39 mouse cellular contexts compared by ENCODE assay signal in the genomic region with DNA sequence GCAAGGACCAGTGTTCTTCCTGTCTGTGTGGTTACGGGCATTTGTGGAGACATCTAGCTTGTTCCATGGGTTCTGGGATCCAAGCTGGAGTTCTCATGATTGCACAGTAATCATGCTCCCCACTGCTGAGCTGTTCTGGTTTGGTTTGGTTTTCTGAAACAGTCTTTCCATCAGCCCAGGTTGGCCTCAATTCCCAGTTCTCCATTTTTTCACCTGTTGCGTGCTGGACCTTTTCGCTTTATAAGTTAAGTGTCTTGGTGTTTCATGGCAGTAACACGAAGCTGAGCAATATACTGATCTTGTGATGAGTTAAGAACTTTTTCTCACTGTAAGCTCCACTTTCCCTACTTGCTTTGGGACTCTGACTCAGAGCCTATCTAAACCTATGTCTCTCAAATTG. TPM values are rescaled to one million over a fixed set of nuclear protein-coding genes. Genes with fewer than 3 reads are reported as not detected.
"Had no signal": no experiment of that assay in that cellular context is flagged by ENCODE, and none has a peak within 500 bp of the region (broad histone marks: within the 10 kb centered on the region; RNA-seq: fewer than 3 reads in every experiment).

No protein-coding gene starts in this region.

- H3K4me3 ChIP-seq: limb, embryonic 10.5 days; limb, embryonic 12.5 days; limb, embryonic 13.5 days; limb, embryonic 15.5 days; liver, embryonic 12.5 days; liver, embryonic 13.5 days; liver, embryonic 15.5 days; lung, embryonic 15.5 days; megakaryocyte, embryonic 14.5 days; midbrain, embryonic 10.5 days; midbrain, embryonic 12.5 days; midbrain, embryonic 13.5 days; midbrain, embryonic 15.5 days; myocyte; neural tube, embryonic 12.5 days had no signal

- H3K4me2 ChIP-seq: limb, embryonic 12.5 days; limb, embryonic 13.5 days; limb, embryonic 15.5 days; liver, embryonic 11.5 days; liver, embryonic 12.5 days; liver, embryonic 13.5 days; liver, embryonic 15.5 days; lung, embryonic 14.5 days; lung, embryonic 15.5 days; midbrain, embryonic 11.5 days; midbrain, embryonic 12.5 days; midbrain, embryonic 13.5 days; midbrain, embryonic 15.5 days; neural tube, embryonic 12.5 days had no signal

- H3K9me3 ChIP-seq: limb, embryonic 10.5 days; limb, embryonic 12.5 days; limb, embryonic 13.5 days; limb, embryonic 15.5 days; liver, embryonic 12.5 days; liver, embryonic 13.5 days; liver, embryonic 15.5 days; lung, embryonic 15.5 days; midbrain, embryonic 10.5 days; midbrain, embryonic 12.5 days; midbrain, embryonic 13.5 days; midbrain, embryonic 15.5 days; neural tube, embryonic 12.5 days had no signal

- DNase-seq: left cerebral cortex, postnatal 4 days; liver; liver, embryonic 13.5 days; liver, postnatal 0 days; lung, adult 18-20 months; lung, adult 2 months; lung, embryonic 14.5 days; lung, postnatal 10 days; lung, postnatal 14 days; lung, postnatal 4 days; midbrain, embryonic 14.5 days had no signal

- H3K9ac ChIP-seq: limb, embryonic 12.5 days; limb, embryonic 13.5 days; limb, embryonic 15.5 days; liver, embryonic 12.5 days; liver, embryonic 13.5 days; liver, embryonic 14.5 days; liver, embryonic 15.5 days; liver, postnatal 0 days; lung, embryonic 14.5 days; lung, embryonic 15.5 days; midbrain, embryonic 12.5 days; midbrain, embryonic 13.5 days; midbrain, embryonic 15.5 days; neural tube, embryonic 12.5 days had no signal

- H3K27ac ChIP-seq: limb, embryonic 10.5 days; limb, embryonic 12.5 days; limb, embryonic 13.5 days; limb, embryonic 15.5 days; liver, embryonic 12.5 days; liver, embryonic 13.5 days; liver, embryonic 14.5 days; liver, embryonic 15.5 days; lung, embryonic 15.5 days; macrophage; midbrain, embryonic 10.5 days; midbrain, embryonic 12.5 days; midbrain, embryonic 13.5 days; midbrain, embryonic 15.5 days; neural tube, embryonic 12.5 days had no signal

- H3K36me3 ChIP-seq: limb, embryonic 10.5 days; limb, embryonic 12.5 days; limb, embryonic 13.5 days; limb, embryonic 15.5 days; liver, embryonic 12.5 days; liver, embryonic 13.5 days; liver, embryonic 15.5 days; lung, embryonic 15.5 days; midbrain, embryonic 10.5 days; midbrain, embryonic 12.5 days; midbrain, embryonic 13.5 days; midbrain, embryonic 15.5 days; neural tube, embryonic 12.5 days had no signal

RNA-seq across cellular contexts. Expression of a gene that starts 3.6 kb away (rescaled TPM):
- total RNA-seq: left cerebral cortex, adult 8-10 months; left cerebral cortex, postnatal 14 days; left cerebral cortex, postnatal 25 days; left cerebral cortex, postnatal 36 days; left cerebral cortex, postnatal 4 days; megakaryocyte, adult 5-6 weeks; monocyte, adult 5-6 weeks had no signal
- polyA plus RNA-seq: macrophage had no signal

RNA-seq across cellular contexts. Expression of a gene that starts 10.3 kb away (rescaled TPM):
- total RNA-seq: left cerebral cortex, postnatal 10 days; left cerebral cortex, postnatal 14 days; left cerebral cortex, postnatal 25 days; left cerebral cortex, postnatal 36 days; left cerebral cortex, postnatal 4 days; liver, adult 2 months; megakaryocyte progenitor cell, adult 5-6 weeks; megakaryocyte, adult 5-6 weeks; megakaryocyte-erythroid progenitor cell, adult 5-6 weeks; monocyte, adult 5-6 weeks had no signal
- polyA plus RNA-seq: liver, adult 2 months; macrophage had no signal
